Mouse (Mus musculus): Measurements from ENCODE around the gene Asb15. TPM values are rescaled to one million over a fixed set of nuclear protein-coding genes. Genes with fewer than 3 reads are reported as not detected.

The Asb15 gene
- polyA plus RNA-seq, 1 experiment from 2014 or later = 0.02 TPM

- H3K4me2 ChIP-seq (replicated peaks; ENCODE audit: low read depth, low read length) = peak overlapping the region; percentile 51
- H3K9me3 ChIP-seq (ENCODE audit: low read length) = no peaks in the 10 kb centered on the region
- TF ChIP-seq CTCF (IDR thresholded peaks at IDR 0.05) (no peak), EP300 (IDR thresholded peaks at IDR 0.05) (peak; percentile 40; the same call in 1 of the 2 replicates)
- H3K9ac ChIP-seq (replicated peaks; ENCODE audit: low read depth) = no peak overlapping the region
- H3K27ac ChIP-seq (ENCODE audit: low read length) = 0 out of 2 replicates have a peak overlapping the region, but pooled peaks have one; percentile 51
- DNase-seq (ENCODE audit: low spot score) (peak; percentile 38), ATAC-seq (no peak; the same call in 1 of the 2 replicates)
- no peaks in the 10 kb centered on the region for H3K4me1 ChIP-seq (ENCODE audit: insufficient read depth, low read depth, low read length)
- no peaks in the 10 kb centered on the region for H3K27me3 ChIP-seq (replicated peaks; ENCODE audit: insufficient read depth, low read length)
- H3K36me3 ChIP-seq (ENCODE audit: insufficient read depth, low read length) = no peaks in the 10 kb centered on the region
- peak overlapping the region; percentile 14; the same call in 1 of the 2 replicates for H3K4me3 ChIP-seq (ENCODE audit: low read depth, low read length)
- 30% methylated on average over 11 of the region's 11 CpGs for whole genome bisulfite sequencing
Measured at GRCm38 (mm10) chr6:24554427-24555086, 26.6 kb downstream of the Asb15 start.

- Histone ChIP-seq H3K27ac (ENCODE audit: low read length) (no peak overlapping the region), H3K9me3 (ENCODE audit: low read length) (no peaks in the 10 kb centered on the region), H3K4me2 (replicated peaks; ENCODE audit: low read depth, low read length) (no peak overlapping the region), H3K36me3 (ENCODE audit: insufficient read depth, low read length) (no peaks in the 10 kb centered on the region), H3K9ac (replicated peaks; ENCODE audit: low read depth) (no peak overlapping the region), H3K4me3 (ENCODE audit: low read depth, low read length) (no peak overlapping the region), H3K4me1 (ENCODE audit: insufficient read depth, low read depth, low read length) (no peaks in the 10 kb centered on the region), H3K27me3 (replicated peaks; ENCODE audit: insufficient read depth, low read length) (no peaks in the 10 kb centered on the region)
- ATAC-seq (no peak), DNase-seq (ENCODE audit: low spot score) (no peak)
- WGBS = 77% methylated on average over 2 of the region's 2 CpGs
- TF ChIP-seq EP300 (IDR thresholded peaks at IDR 0.05) (no peak), CTCF (IDR thresholded peaks at IDR 0.05) (no peak)
Measured at GRCm38 (mm10) chr6:24555488-24555887, 27.5 kb downstream of the Asb15 start.

GRCm38 (mm10) chr6:24564081-24564480 lies 36.1 kb downstream of the Asb15 start:
- WGBS = 64% methylated on average over 9 of the region's 9 CpGs
- Histone ChIP-seq H3K4me1 (ENCODE audit: insufficient read depth, low read depth, low read length) (no peaks in the 10 kb centered on the region), H3K27ac (ENCODE audit: low read length) (no peak overlapping the region), H3K9me3 (ENCODE audit: low read length) (no peaks in the 10 kb centered on the region), H3K36me3 (ENCODE audit: insufficient read depth, low read length) (no peaks in the 10 kb centered on the region), H3K4me2 (replicated peaks; ENCODE audit: low read depth, low read length) (no peak overlapping the region), H3K9ac (replicated peaks; ENCODE audit: low read depth) (no peak overlapping the region), H3K4me3 (ENCODE audit: low read depth, low read length) (no peak overlapping the region), H3K27me3 (replicated peaks; ENCODE audit: insufficient read depth, low read length) (no peaks in the 10 kb centered on the region)
- ATAC-seq (no peak), DNase-seq (ENCODE audit: low spot score) (no peak)
- TF ChIP-seq EP300 (IDR thresholded peaks at IDR 0.05) = no peak
- no peak for TF ChIP-seq CTCF (IDR thresholded peaks at IDR 0.05)

GRCm38 (mm10) chr6:24564886-24565285 lies 36.9 kb downstream of the Asb15 start:
- Histone ChIP-seq H3K4me1 (ENCODE audit: insufficient read depth, low read depth, low read length) (no peaks in the 10 kb centered on the region), H3K4me3 (ENCODE audit: low read depth, low read length) (no peak overlapping the region), H3K27me3 (replicated peaks; ENCODE audit: insufficient read depth, low read length) (no peaks in the 10 kb centered on the region), H3K27ac (ENCODE audit: low read length) (no peak overlapping the region), H3K36me3 (ENCODE audit: insufficient read depth, low read length) (no peaks in the 10 kb centered on the region), H3K9me3 (ENCODE audit: low read length) (no peaks in the 10 kb centered on the region), H3K9ac (replicated peaks; ENCODE audit: low read depth) (no peak overlapping the region), H3K4me2 (replicated peaks; ENCODE audit: low read depth, low read length) (no peak overlapping the region)
- ATAC-seq (no peak), DNase-seq (ENCODE audit: low spot score) (no peak)
- TF ChIP-seq EP300 (IDR thresholded peaks at IDR 0.05) (no peak), CTCF (IDR thresholded peaks at IDR 0.05) (no peak)
- 93% methylated on average over 1 of the region's 1 CpGs for WGBS

GRCm38 (mm10) chr6:24568963-24569362 lies 41.0 kb downstream of the Asb15 start:
- TF ChIP-seq EP300 (IDR thresholded peaks at IDR 0.05) (no peak), CTCF (IDR thresholded peaks at IDR 0.05) (peak; percentile 57)
- Histone ChIP-seq H3K27me3 (replicated peaks; ENCODE audit: insufficient read depth, low read length) (no peaks in the 10 kb centered on the region), H3K4me3 (ENCODE audit: low read depth, low read length) (no peak overlapping the region), H3K27ac (ENCODE audit: low read length) (no peak overlapping the region), H3K4me2 (replicated peaks; ENCODE audit: low read depth, low read length) (no peak overlapping the region), H3K9me3 (ENCODE audit: low read length) (no peaks in the 10 kb centered on the region), H3K9ac (replicated peaks; ENCODE audit: low read depth) (no peak overlapping the region), H3K36me3 (ENCODE audit: insufficient read depth, low read length) (no peaks in the 10 kb centered on the region), H3K4me1 (ENCODE audit: insufficient read depth, low read depth, low read length) (no peaks in the 10 kb centered on the region)
- ATAC-seq (no peak), DNase-seq (ENCODE audit: low spot score) (no peak)
- WGBS = 78% methylated on average over 5 of the region's 5 CpGs

GRCm38 (mm10) chr6:24569711-24570110 lies 41.8 kb downstream of the Asb15 start:
- no peak overlapping the region for H3K4me2 ChIP-seq (replicated peaks; ENCODE audit: low read depth, low read length)
- H3K9ac ChIP-seq (replicated peaks; ENCODE audit: low read depth) = no peak overlapping the region
- no peaks in the 10 kb centered on the region for H3K36me3 ChIP-seq (ENCODE audit: insufficient read depth, low read length)
- H3K9me3 ChIP-seq (ENCODE audit: low read length) = no peaks in the 10 kb centered on the region
- no peak for TF ChIP-seq CTCF (IDR thresholded peaks at IDR 0.05)
- TF ChIP-seq EP300 (IDR thresholded peaks at IDR 0.05) = no peak
- H3K27me3 ChIP-seq (replicated peaks; ENCODE audit: insufficient read depth, low read length) = no peaks in the 10 kb centered on the region
- DNase-seq (ENCODE audit: low spot score) (no peak), ATAC-seq (no peak)
- no peak overlapping the region for H3K27ac ChIP-seq (ENCODE audit: low read length)
- no peak overlapping the region for H3K4me3 ChIP-seq (ENCODE audit: low read depth, low read length)
- 85% methylated on average over 1 of the region's 1 CpGs for WGBS
- no peaks in the 10 kb centered on the region for H3K4me1 ChIP-seq (ENCODE audit: insufficient read depth, low read depth, low read length)
